Mouse (Mus musculus) cerebellum, postnatal 14 days (tissue): Measurements from ENCODE around the gene Gm28308.
A peak's percentile ranks its signal among the peaks of the same experiment; 100 is the strongest.

ENCODE experiments used
- DNase-seq, 2 experiments: peaks; one replicate each; pipeline ENCODE4 v3.0.0; 2021; ENCODE audit warnings: mixed read lengths in 2 of 2

Gm28308 gene

DNA sequence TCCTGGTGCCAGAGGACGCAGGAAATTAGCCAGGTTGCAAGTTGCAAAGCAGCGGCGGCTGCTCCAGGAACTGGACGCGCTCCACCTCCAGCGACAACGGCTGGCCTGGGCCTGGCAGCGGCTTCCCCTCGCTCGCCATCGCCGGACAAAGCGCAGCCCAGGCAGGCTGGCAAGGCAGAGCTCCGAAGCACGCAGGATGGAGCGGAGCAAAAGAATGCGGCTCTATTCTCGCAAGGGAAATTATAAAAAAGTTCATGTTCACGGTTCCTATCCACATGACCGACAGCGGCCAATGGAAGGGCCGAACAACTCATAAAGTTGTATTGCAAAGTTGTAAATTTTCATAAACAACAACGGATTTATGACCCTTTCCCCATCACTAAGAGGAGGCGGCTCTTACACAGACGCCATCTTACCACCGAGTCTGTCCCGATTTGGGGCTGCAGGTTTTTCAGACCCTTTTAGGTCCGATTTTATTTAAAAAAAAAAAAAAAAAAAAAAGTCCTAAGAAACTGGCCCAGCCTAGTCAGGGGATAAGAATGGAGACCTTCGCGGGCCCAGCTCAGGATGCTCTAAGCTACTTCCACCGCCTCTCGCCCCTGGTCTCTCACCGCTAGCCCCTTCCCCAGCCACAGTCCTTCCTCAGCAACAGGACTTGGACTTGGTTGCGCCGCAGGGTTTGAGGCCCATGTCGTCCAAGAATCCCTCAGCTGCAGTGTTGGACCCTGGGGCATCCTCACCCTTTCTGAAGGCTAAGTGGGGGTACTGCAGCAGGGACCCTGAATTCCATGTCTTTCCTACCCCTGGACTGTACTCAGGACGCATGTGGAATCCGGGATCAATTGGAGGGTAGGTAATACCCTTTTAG, at the start of gene Gm28308, which contains the start of gene Hoxa3:
Gm28308 (minus strand) TSS at position 221 of the 868 bp plus-strand sequence.
Hoxa3 (minus strand) TSS at position 218 of the 868 bp plus-strand sequence.
- no peak for DNase-seq

- no peak for DNase-seq
Observed at GRCm38 (mm10) chr6:52262463-52263320, 49.6 kb upstream of the Gm28308 start.

DNA sequence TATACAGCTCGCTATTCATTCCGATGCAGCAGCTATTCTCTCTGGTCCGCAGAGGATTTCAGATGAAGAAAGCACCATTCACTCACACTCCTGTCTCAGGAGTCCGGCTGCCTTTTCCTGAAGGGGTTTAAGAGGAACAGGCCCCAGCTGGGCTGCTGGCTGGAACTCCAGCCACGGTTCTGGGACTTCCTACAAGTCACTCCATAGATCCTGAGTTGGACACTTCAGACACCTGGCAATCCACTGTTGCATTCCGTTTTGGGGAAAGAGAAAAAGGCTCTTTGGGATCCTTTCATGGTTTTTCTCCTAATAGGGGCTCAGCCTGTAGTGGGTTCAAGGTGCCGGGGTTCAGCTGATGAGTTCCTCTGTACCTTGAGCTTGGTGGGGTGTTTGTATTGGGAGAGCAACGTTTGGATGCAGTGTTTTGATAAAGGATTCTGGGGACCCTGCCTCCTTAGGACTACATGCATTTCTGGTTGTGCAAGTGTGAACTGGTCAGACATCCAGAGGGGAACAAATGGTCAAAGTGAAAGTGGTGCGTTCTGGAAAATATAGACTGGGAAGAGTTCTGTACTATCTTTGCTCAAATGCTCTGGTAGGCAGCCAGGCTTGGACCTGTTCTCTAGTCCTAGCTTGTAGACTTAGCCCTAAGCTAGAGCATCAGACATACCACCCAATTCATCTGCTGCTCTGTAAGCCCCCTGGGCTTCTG, 48.8 kb upstream of the Gm28308 start:
- no peak for DNase-seq

DNA sequence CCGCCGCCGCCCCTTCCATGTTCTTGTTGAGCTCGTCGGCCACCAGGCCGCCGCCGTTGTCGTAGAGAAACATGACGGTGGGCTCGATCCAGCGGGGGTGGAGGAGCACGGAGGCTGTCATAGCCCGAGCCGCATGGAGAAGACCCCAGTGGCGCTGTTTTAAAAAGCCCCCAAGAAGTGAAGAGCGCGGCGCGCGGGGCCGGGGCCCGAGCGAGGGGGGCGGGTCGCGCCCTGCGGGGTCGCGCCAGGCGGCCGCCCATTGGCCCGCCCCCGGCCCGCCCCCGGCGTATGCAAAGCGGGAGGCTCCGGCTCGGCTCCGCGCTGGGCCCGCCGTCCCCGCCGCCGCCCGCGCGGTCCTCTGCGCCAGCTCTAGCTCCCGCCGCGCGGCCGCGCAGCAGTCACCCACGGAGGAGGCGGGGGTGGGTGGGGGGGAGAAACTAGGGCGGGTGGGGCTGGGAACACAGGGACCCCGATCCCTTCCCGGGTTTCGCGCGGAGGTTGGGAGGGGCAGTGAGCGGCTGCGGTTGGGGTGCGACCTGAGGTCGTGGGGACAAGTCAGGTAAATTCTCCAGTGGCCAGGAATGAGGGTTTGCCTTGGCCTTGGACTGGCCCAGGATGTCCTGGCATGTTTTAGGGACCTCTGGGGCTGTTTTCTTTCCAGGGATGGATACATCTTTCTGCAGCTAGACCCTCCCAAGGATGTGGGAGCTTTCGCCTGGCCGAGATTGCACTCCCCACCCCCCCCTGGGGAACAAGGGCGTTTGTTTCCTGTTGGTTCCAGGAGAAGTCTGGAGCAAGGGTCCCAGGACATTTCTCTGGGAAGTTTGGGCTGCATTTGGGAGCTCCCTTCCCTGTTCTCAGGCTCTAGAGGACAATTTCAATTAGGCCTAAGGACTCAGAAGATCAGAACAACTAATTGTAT, 47.8 kb upstream of the Gm28308 start, which contains the start of gene Hoxa13:
Hoxa13 (minus strand) TSS at position 227 of the 922 bp plus-strand sequence.
- DNase-seq = no peak

GRCm38 (mm10) chr6:52259811-52260261, 46.7 kb upstream of the Gm28308 start:
- DNase-seq = peak in 1 of 2 experiments; percentile 15

GRCm38 (mm10) chr6:52259081-52259790, 46.1 kb upstream of the Gm28308 start:
- peak in 1 of 2 experiments; percentile 17 for DNase-seq

DNA sequence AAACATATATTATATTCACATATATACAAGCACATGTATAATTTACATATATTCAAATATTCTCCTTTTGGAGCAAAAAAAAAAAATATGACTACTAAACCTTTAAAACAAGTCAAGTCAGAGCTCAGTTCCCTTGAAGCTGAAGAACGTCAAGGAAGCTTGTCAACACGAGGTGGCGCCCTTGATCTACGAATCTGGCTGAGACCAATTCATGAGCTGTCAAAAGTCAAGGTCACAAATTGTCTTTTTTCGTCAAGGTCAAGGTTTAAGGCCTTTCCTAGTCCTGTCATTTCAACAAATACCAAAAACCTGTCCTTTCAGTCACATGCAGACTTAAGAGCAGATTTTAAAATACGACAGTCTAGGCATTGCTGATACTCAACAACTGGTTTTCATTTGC, 43.8 kb upstream of the Gm28308 start:
- DNase-seq = peak; percentile 91 to 93

DNA sequence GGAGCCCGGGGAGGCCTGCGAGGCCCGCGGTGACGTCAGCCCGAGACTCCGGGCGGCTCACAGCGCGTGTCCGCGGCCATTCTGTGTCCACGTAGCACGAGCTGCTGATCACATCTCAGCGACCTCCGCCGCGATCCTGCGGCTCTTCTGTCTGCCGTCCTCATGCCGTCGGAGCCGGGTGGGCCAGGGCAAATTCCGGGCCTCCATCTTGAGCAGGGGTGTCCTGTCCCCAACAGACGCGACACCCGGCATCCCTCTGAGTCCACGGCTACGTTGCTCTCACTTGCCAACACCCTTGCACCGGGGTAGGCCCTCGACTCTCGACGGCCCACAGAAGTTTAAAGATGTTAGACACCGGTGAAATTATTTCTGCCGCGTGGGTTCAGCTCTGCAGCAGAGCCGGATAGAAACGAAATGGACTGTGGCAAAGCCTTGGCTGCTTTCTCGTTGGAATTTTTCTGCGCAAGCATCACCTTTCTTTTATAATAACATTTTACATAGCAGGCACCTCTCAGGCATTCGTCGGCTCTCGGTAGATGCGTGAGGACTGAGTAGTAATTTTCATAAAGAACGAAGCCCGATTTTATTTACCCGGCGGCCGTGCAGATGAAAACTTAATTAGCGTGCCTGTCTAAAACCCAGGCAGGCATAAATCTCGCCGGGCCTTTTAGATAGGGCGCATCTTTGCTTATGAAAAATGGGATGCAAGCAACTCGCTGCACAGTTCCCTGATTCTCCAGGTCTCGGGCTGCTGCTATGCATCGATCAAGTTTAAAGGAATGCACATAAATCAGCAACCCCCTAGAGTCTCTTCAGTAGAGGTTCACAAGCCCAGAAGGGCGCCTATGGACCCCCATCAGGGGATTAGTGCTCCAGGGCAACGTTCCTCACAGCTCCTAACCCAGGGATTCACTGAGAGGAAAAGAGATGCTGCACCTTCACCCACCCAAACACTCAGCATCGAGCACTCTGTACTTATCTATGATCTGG, 40.7 kb upstream of the Gm28308 start:
- DNase-seq = peak; percentile 26 to 52

GRCm38 (mm10) chr6:52252775-52253376, 39.7 kb upstream of the Gm28308 start:
- DNase-seq = peak in 1 of 2 experiments; percentile 14

- peak in 1 of 2 experiments; percentile 9 for DNase-seq
Observed at GRCm38 (mm10) chr6:52252016-52252774, 39.1 kb upstream of the Gm28308 start.

- no peak for DNase-seq
Observed at GRCm38 (mm10) chr6:52251177-52251879, 38.2 kb upstream of the Gm28308 start.

DNA sequence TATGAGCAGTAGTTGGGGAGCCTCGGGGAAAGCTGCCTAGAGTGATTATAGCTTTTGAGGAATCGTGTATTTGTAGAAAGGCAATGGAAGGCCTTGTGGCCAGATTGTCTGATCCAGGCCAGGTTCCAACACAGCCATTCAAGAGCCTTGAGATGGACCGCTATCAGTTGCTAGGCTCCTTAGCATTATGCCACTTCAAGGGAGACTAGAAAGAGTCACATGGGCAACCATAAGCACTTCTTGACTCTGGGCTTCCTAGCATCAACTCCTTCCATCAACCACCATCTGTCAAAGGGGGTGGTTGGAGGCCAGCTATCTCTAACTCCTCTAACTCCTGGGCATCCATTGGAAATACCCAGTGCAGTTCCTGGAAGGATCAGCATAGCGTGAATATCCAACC, 36.7 kb upstream of the Gm28308 start:
- no peak for DNase-seq

- no peak for DNase-seq
Observed at GRCm38 (mm10) chr6:52249415-52249738, 36.2 kb upstream of the Gm28308 start.

GRCm38 (mm10) chr6:52248638-52249414, 35.7 kb upstream of the Gm28308 start:
- DNase-seq = no peak

DNA sequence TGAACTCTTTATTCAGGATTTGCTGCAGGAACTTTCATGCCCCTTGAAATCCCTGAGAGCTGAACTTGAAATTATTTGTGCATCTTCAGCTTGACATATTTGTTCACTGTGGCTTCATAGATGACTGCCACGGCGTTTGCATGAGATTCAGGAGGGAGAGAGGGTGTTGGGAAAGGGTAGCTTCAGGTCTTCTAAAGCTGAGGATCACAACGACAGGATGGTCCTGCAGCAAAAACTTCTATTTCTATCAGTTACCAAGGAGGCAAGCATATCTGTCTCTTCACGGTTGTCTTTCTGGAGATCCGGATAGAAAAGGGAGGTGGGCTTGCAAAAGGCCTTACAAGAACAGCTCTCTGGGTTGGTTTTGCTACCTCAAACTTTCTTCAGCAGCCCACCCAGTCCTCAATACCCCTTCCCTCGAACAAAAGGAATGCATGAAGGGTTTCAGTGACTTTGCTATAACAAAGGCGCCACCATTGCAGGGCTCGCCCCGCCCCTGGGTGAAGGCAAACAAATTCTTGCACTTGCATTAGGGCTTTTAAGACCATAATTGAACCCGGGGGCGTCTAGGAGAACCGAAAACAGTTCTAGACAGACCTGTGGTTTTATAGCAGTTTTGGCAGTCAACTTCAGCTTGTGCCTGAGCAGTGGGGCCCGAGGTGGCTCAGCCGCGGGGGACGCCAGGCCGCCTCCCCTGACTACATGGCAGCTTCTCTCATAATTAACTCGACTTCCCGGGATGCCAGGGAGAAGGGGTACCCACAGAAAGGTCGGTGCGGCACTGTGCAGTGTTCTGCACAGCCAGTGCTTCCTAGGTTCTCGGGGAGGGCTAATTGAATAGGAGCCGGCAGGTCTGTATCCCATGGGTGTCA, 34.9 kb upstream of the Gm28308 start:
- no peak for DNase-seq

GRCm38 (mm10) chr6:52246916-52247315, 33.8 kb upstream of the Gm28308 start:
- DNase-seq = no peak
